Mouse (Mus musculus) layer of hippocampus, adult 9-11 months (tissue): Measurements from ENCODE around the gene Tdrd1.

Experiments used
- DNase-seq: peaks from one replicate; pipeline ENCODE4 v3.0.0; 2022

The Tdrd1 gene

DNA sequence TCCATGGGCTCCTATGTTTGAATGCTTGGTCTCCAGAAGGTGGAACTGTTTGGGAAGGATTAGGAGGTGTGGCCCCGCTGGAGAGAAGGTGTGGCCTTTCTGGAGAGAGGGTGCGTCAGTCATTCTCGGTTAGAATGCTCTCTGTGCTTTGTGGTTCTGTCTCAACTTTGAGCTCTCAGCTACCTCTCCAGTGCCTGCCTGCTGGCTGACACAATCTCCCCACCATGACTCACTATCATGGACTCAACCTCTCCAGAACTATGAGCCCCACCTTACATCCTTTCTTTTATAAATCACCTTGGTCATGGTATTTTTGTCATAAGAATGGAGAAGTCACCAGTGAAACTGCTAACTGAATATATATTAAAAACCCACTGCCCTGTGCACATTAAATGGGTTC is 88.6 kb downstream of the Tdrd1 start:
- DNase-seq, result no peak

GRCm38 (mm10) chr19:56915084-56915483 is 89.1 kb downstream of the Tdrd1 start:
- no peak for DNase-seq
